In genomic region chr12:16884534-16884933, GRCm38 (mm10) we compare ENCODE assay signal across 18 mouse cellular contexts.
"Had no signal": no experiment of that assay in that cellular context is flagged by ENCODE, and none has a peak within 500 bp of the region (broad histone marks: within the 10 kb centered on the region; RNA-seq: fewer than 3 reads in every experiment).

No protein-coding gene starts in this region.

- H3K9ac ChIP-seq: lung, embryonic 14.5 days; midbrain, embryonic 13.5 days; neural tube, embryonic 13.5 days; neural tube, embryonic 15.5 days had no signal

- DNase-seq: lung, adult 18-20 months; lung, embryonic 14.5 days; lung, postnatal 10 days; lung, postnatal 4 days; retina, postnatal 1 day; right cerebral cortex, adult 18-20 months; right cerebral cortex, postnatal 25 days; right cerebral cortex, postnatal 4 days; spleen, adult 18-20 months; thymus, adult 18-20 months; thymus, postnatal 14 days; thymus, postnatal 36 days had no signal

- H3K36me3 ChIP-seq: midbrain, embryonic 10.5 days; midbrain, embryonic 13.5 days; neural tube, embryonic 13.5 days; neural tube, embryonic 15.5 days had no signal

- H3K27ac ChIP-seq: midbrain, embryonic 10.5 days; midbrain, embryonic 13.5 days; neural tube, embryonic 13.5 days; neural tube, embryonic 15.5 days had no signal

- ATAC-seq: midbrain, embryonic 13.5 days; midbrain, embryonic 16.5 days had no signal

- H3K4me3 ChIP-seq: midbrain, embryonic 10.5 days; midbrain, embryonic 13.5 days; myocyte; neural tube, embryonic 13.5 days; neural tube, embryonic 15.5 days had no signal

- H3K9me3 ChIP-seq: midbrain, embryonic 10.5 days; midbrain, embryonic 13.5 days; neural tube, embryonic 13.5 days; neural tube, embryonic 15.5 days had no signal

- H3K4me2 ChIP-seq: lung, embryonic 14.5 days; midbrain, embryonic 13.5 days; neural tube, embryonic 13.5 days; neural tube, embryonic 15.5 days had no signal

- H3K4me1 ChIP-seq: neural tube, embryonic 13.5 days; neural tube, embryonic 15.5 days had no signal

- H3K27me3 ChIP-seq: midbrain, embryonic 13.5 days; neural tube, embryonic 13.5 days; neural tube, embryonic 15.5 days had no signal
